Mouse (Mus musculus) spleen, adult 2 months (tissue): Measurements from ENCODE around the gene H2afx. TPM values are rescaled to one million over a fixed set of nuclear protein-coding genes. Genes with fewer than 3 reads are reported as not detected.

Experiments used
- DNase-seq, 2 experiments: peaks; one replicate each; pipeline versions ENCODE4 v3.0.0 to v3.0.0-alpha.2; 2012 to 2021; ENCODE audit warnings: low spot score in 2 of 2, low read depth in 1 of 2
- H3K27ac ChIP-seq: fragments of 200-500 bp; 2 replicates; pipeline ENCODE4 v1.5.1; 2012; ENCODE audit warnings: low read length, inconsistent platforms; ENCODE audit not compliant: insufficient read depth
- H3K27me3 ChIP-seq: fragments of 200-500 bp; 2 replicates; pipeline ENCODE4 v1.6.1; 2012; ENCODE audit warnings: mild to moderate bottlenecking, moderate library complexity, low read length, inconsistent platforms; ENCODE audit not compliant: control insufficient read depth, insufficient read depth
- H3K36me3 ChIP-seq: fragments of 200-500 bp; 2 replicates; pipeline ENCODE4 v1.6.1; 2012; ENCODE audit warnings: mild to moderate bottlenecking, low read length, inconsistent platforms; ENCODE audit not compliant: control insufficient read depth, insufficient read depth
- H3K4me1 ChIP-seq: fragments of 200-500 bp; 2 replicates; pipeline ENCODE4 v1.6.1; 2011; ENCODE audit warnings: inconsistent platforms; ENCODE audit not compliant: control insufficient read depth, insufficient read depth, insufficient read length
- H3K4me3 ChIP-seq: fragments of 200-500 bp; 2 replicates; pipeline ENCODE4 v1.5.1; 2011; ENCODE audit warnings: mild to moderate bottlenecking, inconsistent platforms; ENCODE audit not compliant: insufficient read depth, insufficient read length; ENCODE audit errors: extremely low read depth
- CTCF ChIP-seq: fragments of 200-500 bp; IDR thresholded peaks from 2 replicates; pipeline ENCODE4 v1.5.1; 2011; ENCODE audit warnings: mild to moderate bottlenecking, inconsistent platforms; ENCODE audit not compliant: insufficient read depth, insufficient read length, insufficient replicate concordance; ENCODE audit errors: extremely low read depth
- POLR2A ChIP-seq: fragments of 200-500 bp; IDR thresholded peaks from 2 replicates; pipeline ENCODE4 v1.6.1; 2011; ENCODE audit warnings: low read depth, low read length, inconsistent platforms
- WGBS: fragments of 180-500 bp; shearing (Covaris S2); methylation state at CpG from one replicate; pipeline ENCODE4 v1.1.7; 2018; 5-methylcytosine and 5-hydroxymethylcytosine counted together
- polyA plus RNA-seq: library from polyadenylated mRNA; depleted of rRNA; stranded (reverse); fragments of >200 nt; gene quantifications from 2 replicates; pipeline ENCODE4 v1.2.3, GENCODE M21; 2012; rRNA removed

The H2afx gene
- polyA plus RNA-seq = 117 and 258 TPM in 2 replicates

- peak; percentile 98 to 99 for DNase-seq
- no peaks in the 10 kb centered on the region for H3K27me3 ChIP-seq
- peak within 1 kb of the TSS; percentile 81 for H3K27ac ChIP-seq
- TF ChIP-seq POLR2A (peak; percentile 99), CTCF (0 out of 2 replicates have a peak, but pooled peaks have one; percentile 1)
- WGBS = under 1% methylated on average over 91 of the region's 91 CpGs
- H3K4me1 ChIP-seq = peaks cover 2% of the 10 kb centered on the region; the same call in 1 of the 2 replicates
- peak within 1 kb of the TSS; percentile 89 for H3K4me3 ChIP-seq
- peaks cover 10% of the 10 kb centered on the region for H3K36me3 ChIP-seq
These were observed at the start of gene H2afx for GRCm38 (mm10) chr9:44334396-44335330. Gene H2afx, plus strand, starts transcription at chr9:44334694.

- H3K27me3 ChIP-seq = peaks cover 23% of the 10 kb centered on the region
- peaks cover 3% of the 10 kb centered on the region; the same call in 1 of the 2 replicates for H3K36me3 ChIP-seq
- TF ChIP-seq POLR2A (no peak), CTCF (no peak)
- DNase-seq = no peak
- H3K4me3 ChIP-seq = no peak overlapping the region; the same call in 1 of the 2 replicates
- H3K4me1 ChIP-seq = peaks cover 15% of the 10 kb centered on the region
- 20% methylated on average over 6 of the region's 6 CpGs for WGBS
- H3K27ac ChIP-seq = no peak overlapping the region
These were observed 48.1 kb upstream of the H2afx start for GRCm38 (mm10) chr9:44286256-44286850.

- Histone ChIP-seq H3K27me3 (peaks cover 23% of the 10 kb centered on the region), H3K4me3 (peak overlapping the region; percentile 54; the same call in 1 of the 2 replicates), H3K36me3 (peaks cover 5% of the 10 kb centered on the region; the same call in 1 of the 2 replicates), H3K27ac (no peak overlapping the region), H3K4me1 (peaks cover 15% of the 10 kb centered on the region)
- WGBS = 13% methylated on average over 11 of the region's 11 CpGs
- TF ChIP-seq CTCF (no peak), POLR2A (no peak)
- DNase-seq = no peak
These were observed 47.5 kb upstream of the H2afx start for GRCm38 (mm10) chr9:44287003-44287400.

- peaks cover 5% of the 10 kb centered on the region; the same call in 1 of the 2 replicates for H3K36me3 ChIP-seq
- peaks cover 23% of the 10 kb centered on the region for H3K27me3 ChIP-seq
- TF ChIP-seq CTCF (no peak), POLR2A (no peak)
- peak overlapping the region; percentile 54 for H3K4me3 ChIP-seq
- WGBS = 6% methylated on average over 47 of the region's 47 CpGs
- peaks cover 15% of the 10 kb centered on the region for H3K4me1 ChIP-seq
- H3K27ac ChIP-seq = no peak overlapping the region
- DNase-seq = no peak
These were observed 47.0 kb upstream of the H2afx start for GRCm38 (mm10) chr9:44287401-44288075.

GRCm38 (mm10) chr9:44288076-44288958 is 46.2 kb upstream of the H2afx start, which contains the start of gene Abcg4:
Gene Abcg4, minus strand, starts transcription at chr9:44288615.
- no peak for TF ChIP-seq POLR2A
- no peak for TF ChIP-seq CTCF
- Histone ChIP-seq H3K4me3 (peak within 1 kb of the TSS; percentile 54), H3K27ac (peak within 1 kb of the TSS; percentile 47; the same call in 1 of the 2 replicates), H3K4me1 (peaks cover 15% of the 10 kb centered on the region), H3K36me3 (peaks cover 5% of the 10 kb centered on the region; the same call in 1 of the 2 replicates), H3K27me3 (peaks cover 23% of the 10 kb centered on the region)
- WGBS = 5% methylated on average over 38 of the region's 38 CpGs
- DNase-seq = no peak
